Mouse (Mus musculus) cerebellum, postnatal 4 days (tissue): ENCODE measurements around the gene Trim10.

Experiments used
- DNase-seq, 2 experiments: peaks; one replicate each; pipeline ENCODE4 v3.0.0; 2022; ENCODE audit warnings: low spot score in 2 of 2, mixed read lengths in 1 of 2

Gene Trim10

DNA sequence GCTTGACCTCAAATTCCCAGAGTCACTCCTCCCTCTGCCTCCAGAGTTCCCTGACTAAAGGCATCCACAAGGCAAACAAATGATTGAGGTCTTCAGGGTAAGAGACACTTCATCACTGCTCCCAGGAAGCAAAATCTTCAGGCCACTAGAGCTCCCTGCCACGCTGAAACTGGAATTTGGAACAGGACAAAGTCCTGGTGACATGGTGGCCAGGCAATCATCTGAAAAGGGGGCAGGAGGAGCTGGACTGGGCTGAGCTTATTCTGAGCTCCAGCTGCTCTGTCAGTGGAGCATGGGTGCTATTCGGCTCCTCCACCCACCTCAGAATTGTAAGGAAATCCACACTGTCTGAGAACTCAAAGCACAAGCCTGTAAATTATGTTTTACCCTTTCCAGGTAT lies 42.7 kb downstream of the Trim10 start:
- DNase-seq: no peak

DNA sequence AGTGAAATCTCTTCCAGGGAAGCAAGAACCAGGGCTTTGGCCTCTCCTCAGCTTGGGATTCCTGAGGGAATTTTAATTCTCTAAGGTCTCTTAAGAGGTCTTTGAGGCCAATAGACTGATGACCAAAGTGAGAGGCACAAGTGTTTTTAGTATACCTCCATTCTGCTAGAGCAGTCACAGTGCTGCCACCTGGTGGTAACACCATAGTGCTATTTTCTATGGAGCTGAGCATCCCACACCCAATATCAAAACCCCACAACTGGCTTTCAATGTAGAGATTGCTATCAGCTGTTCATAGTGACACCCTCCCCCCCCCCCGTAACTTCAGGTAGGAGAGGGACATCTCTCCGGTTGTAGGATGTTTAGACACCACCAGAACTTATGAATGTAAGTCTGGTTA lies 44.7 kb downstream of the Trim10 start:
- DNase-seq: peak; percentile 31 to 74

DNA sequence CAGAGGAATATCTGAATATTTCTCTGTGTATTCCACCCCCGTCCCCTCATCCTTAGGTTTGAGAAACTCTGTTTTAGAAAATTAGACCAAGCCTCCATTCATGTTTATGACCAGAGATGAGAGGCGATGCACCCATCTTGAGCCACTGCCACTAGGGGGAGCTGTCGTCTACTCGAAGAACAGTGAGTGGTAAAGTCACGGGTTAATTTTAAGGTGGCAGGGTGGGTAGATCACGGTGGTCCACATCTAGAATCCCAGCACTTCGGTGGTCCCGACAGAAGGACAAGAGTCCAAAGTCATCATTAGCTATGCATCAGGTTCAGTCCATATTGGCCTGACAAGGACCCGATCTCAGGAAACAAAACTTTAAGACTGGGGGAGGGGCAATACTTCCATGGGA lies 45.7 kb downstream of the Trim10 start:
- peak; percentile 38 to 66 for DNase-seq

DNA sequence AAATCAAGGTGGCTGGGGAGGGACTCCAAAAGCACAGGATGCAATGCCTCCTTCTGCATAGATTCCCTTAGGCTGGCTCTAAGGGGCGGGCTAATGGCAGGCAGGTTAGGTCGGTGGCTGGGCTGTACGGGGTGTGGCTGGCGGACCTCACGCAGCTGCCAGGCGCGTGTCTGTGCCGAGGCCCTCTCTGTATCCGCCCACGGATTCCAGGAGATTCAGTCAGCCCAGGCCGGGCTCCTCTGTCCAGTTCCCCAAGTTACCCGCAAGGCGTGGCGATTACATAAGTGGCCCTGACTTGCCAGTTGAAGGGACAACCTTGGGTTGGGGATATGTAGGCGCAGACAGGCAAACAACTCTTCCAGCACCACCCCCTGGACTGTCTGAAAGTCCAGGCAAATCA lies 50.9 kb downstream of the Trim10 start:
- no peak for DNase-seq

DNA sequence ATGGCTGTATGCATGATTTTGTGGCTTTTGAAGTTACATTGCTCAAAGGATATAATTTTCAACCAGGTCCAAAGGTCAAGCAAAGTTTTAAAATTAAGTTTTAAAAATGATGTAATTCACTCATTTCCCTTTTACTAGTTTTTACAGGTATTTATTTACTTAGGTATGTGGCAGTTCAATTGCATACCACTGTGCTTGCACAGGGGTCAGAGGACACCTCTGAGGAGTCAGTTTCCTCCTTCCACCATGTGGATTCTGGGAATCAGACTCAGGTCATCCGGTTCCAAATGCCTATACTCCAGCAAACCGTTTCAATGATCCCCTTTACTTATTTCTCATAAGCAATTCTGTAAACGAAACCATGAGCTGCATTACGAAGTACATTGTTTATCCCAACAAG lies 53.3 kb downstream of the Trim10 start:
- no peak for DNase-seq

DNA sequence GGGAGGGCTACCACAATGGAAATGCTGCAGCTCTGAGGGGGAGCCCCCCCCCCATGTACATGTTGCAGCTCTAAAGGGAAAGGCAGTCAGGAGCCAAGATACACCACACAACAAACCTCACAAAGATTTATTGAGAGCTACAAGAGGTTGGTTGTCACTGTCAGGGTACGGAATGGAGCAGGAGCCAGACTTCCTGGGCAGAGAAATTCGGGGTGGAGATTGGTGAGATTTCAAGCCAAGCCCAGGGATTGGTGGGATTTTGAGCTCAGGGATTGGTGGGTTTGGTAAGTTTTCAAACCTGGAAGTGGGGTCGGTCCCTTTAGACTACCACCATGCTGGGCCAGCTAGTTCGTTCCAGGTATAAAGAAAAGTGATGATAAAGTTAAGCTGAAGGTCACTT lies 54.1 kb downstream of the Trim10 start:
- DNase-seq: no peak
